Mouse (Mus musculus) embryonic facial prominence, embryonic 15.5 days (tissue): ENCODE results near the gene Tspyl4. TPM values are rescaled to one million over a fixed set of nuclear protein-coding genes. Genes with fewer than 3 reads are reported as not detected.

Experiments
- ATAC-seq: fragments of 200-750 bp; cut with Nextera tagmentation; 2 replicates; pipeline ENCODE4 v1.8.0; 2017; ENCODE audit warnings: low read depth, moderate TSS enrichment; ENCODE audit not compliant: insufficient number of reproducible peaks, low FRiP score, low TSS enrichment
- H3K27ac ChIP-seq: fragments of 300-500 bp; sonication (generic); replicated peaks from 2 replicates; pipeline ENCODE4 v1.5.1; 2015; ENCODE audit warnings: mild to moderate bottlenecking, inconsistent platforms
- H3K27me3 ChIP-seq: fragments of 300-500 bp; sonication (generic); 2 replicates; pipeline ENCODE4 v1.6.1; 2015; ENCODE audit warnings: inconsistent platforms
- H3K36me3 ChIP-seq: fragments of 300-500 bp; sonication (generic); 2 replicates; pipeline ENCODE4 v1.6.1; 2015; ENCODE audit warnings: mild to moderate bottlenecking, inconsistent platforms
- H3K4me1 ChIP-seq: fragments of 300-500 bp; sonication (generic); 2 replicates; pipeline ENCODE4 v1.6.1; 2015; ENCODE audit warnings: inconsistent platforms
- H3K4me2 ChIP-seq: fragments of 300-500 bp; sonication (generic); replicated peaks from 2 replicates; pipeline ENCODE4 v1.6.1; 2015; ENCODE audit warnings: mild to moderate bottlenecking, inconsistent platforms
- H3K4me3 ChIP-seq: fragments of 300-500 bp; sonication (generic); replicated peaks from 2 replicates; pipeline ENCODE4 v1.5.1; 2015; ENCODE audit warnings: mild to moderate bottlenecking, inconsistent platforms
- H3K9ac ChIP-seq: fragments of 300-500 bp; sonication (generic); 2 replicates; pipeline ENCODE4 v1.6.1; 2015; ENCODE audit warnings: inconsistent platforms
- H3K9me3 ChIP-seq: fragments of 300-500 bp; sonication (generic); replicated peaks from 2 replicates; pipeline ENCODE4 v1.6.1; 2016; ENCODE audit warnings: inconsistent platforms
- WGBS: fragments of 180-500 bp; shearing (Covaris S2); methylation state at CpG from one replicate; pipeline ENCODE4 v1.1.7; 2015; 5-methylcytosine and 5-hydroxymethylcytosine counted together
- polyA plus RNA-seq: library from polyadenylated mRNA; unstranded; fragments of >200 nt; fragmentation: Nextera tagmentation; extraction: Ambion mirVana; gene quantifications from 2 replicates; pipeline ENCODE4 v1.2.1, GENCODE M21; 2015

Tspyl4 gene
- polyA plus RNA-seq, 1 experiment from 2014 or later = 21.5 TPM

GRCm38 (mm10) chr10:34326701-34327100, 29.5 kb downstream of the Tspyl4 start:
- no peaks in the 10 kb centered on the region for H3K36me3 ChIP-seq
- WGBS = 15% methylated on average over 4 of the region's 4 CpGs
- H3K4me2 ChIP-seq = no peak overlapping the region
- no peaks in the 10 kb centered on the region for H3K4me1 ChIP-seq
- no peak for ATAC-seq
- no peaks in the 10 kb centered on the region for H3K9me3 ChIP-seq
- H3K27ac ChIP-seq = no peak overlapping the region
- H3K27me3 ChIP-seq = no peaks in the 10 kb centered on the region
- H3K4me3 ChIP-seq = no peak overlapping the region
- no peak overlapping the region for H3K9ac ChIP-seq

- no peak overlapping the region for H3K4me3 ChIP-seq
Measured at GRCm38 (mm10) chr10:34327144-34327543, 29.9 kb downstream of the Tspyl4 start.

GRCm38 (mm10) chr10:34328310-34328709, 31.1 kb downstream of the Tspyl4 start:
- no peak overlapping the region for H3K4me2 ChIP-seq
- no peak overlapping the region for H3K4me3 ChIP-seq
- H3K9ac ChIP-seq = no peak overlapping the region
- H3K27me3 ChIP-seq = no peaks in the 10 kb centered on the region
- no peak for ATAC-seq
- no peaks in the 10 kb centered on the region for H3K9me3 ChIP-seq
- H3K36me3 ChIP-seq = no peaks in the 10 kb centered on the region
- no peaks in the 10 kb centered on the region for H3K4me1 ChIP-seq
- WGBS = 2% methylated on average over 2 of the region's 2 CpGs
- H3K27ac ChIP-seq = no peak overlapping the region

More at GRCm38 (mm10) chr10:34327144-34327543, 29.9 kb downstream of the Tspyl4 start:
- H3K27ac ChIP-seq = no peak overlapping the region
- no peak overlapping the region for H3K9ac ChIP-seq
- H3K9me3 ChIP-seq = no peaks in the 10 kb centered on the region
- no peak overlapping the region for H3K4me2 ChIP-seq
- H3K27me3 ChIP-seq = no peaks in the 10 kb centered on the region
- ATAC-seq = no peak
- 69% methylated on average over 5 of the region's 5 CpGs for WGBS
- no peaks in the 10 kb centered on the region for H3K36me3 ChIP-seq
- no peaks in the 10 kb centered on the region for H3K4me1 ChIP-seq

- 45% methylated on average over 6 of the region's 6 CpGs for WGBS
- ATAC-seq = no peak
- Histone ChIP-seq H3K9me3 (no peaks in the 10 kb centered on the region), H3K27ac (no peak overlapping the region), H3K9ac (no peak overlapping the region), H3K36me3 (no peaks in the 10 kb centered on the region), H3K4me1 (no peaks in the 10 kb centered on the region), H3K27me3 (no peaks in the 10 kb centered on the region), H3K4me2 (no peak overlapping the region), H3K4me3 (no peak overlapping the region)
Measured at GRCm38 (mm10) chr10:34341014-34341413, 43.8 kb downstream of the Tspyl4 start.

GRCm38 (mm10) chr10:34341886-34342285, 44.6 kb downstream of the Tspyl4 start:
- Histone ChIP-seq H3K27me3 (no peaks in the 10 kb centered on the region), H3K27ac (no peak overlapping the region), H3K9me3 (no peaks in the 10 kb centered on the region), H3K4me1 (no peaks in the 10 kb centered on the region), H3K36me3 (no peaks in the 10 kb centered on the region), H3K9ac (no peak overlapping the region), H3K4me3 (no peak overlapping the region), H3K4me2 (no peak overlapping the region)
- 76% methylated on average over 1 of the region's 1 CpGs for WGBS
- no peak for ATAC-seq

Other genes starting within 250 kb of the Tspyl4 start
- 1.7 and 1.9 TPM in 2 replicates for gene Calhm5, start 200.9 kb upstream of the Tspyl4 start, polyA plus RNA-seq
- gene Calhm6, start 169.5 kb upstream of the Tspyl4 start, polyA plus RNA-seq = 1.4 and 1.9 TPM in 2 replicates
- gene Dse, start 89.7 kb upstream of the Tspyl4 start, polyA plus RNA-seq = 32.8 and 35.0 TPM in 2 replicates
- gene Tspyl1, start 15.3 kb upstream of the Tspyl4 start, polyA plus RNA-seq = 79.6 and 80.1 TPM in 2 replicates
- gene Col10a1, start 92.5 kb downstream of the Tspyl4 start, polyA plus RNA-seq = 0.49 and 0.75 TPM in 2 replicates
- 8.7 and 10.7 TPM in 2 replicates for gene Nt5dc1, start 121.1 kb downstream of the Tspyl4 start, polyA plus RNA-seq
- gene Frk, start 186.0 kb downstream of the Tspyl4 start, polyA plus RNA-seq = 11.1 and 11.7 TPM in 2 replicates